Mouse (Mus musculus): ENCODE measurements around the gene Sipa1l1. TPM values are rescaled to one million over a fixed set of nuclear protein-coding genes. Genes with fewer than 3 reads are reported as not detected.
A peak's percentile ranks its signal among the peaks of the same experiment; 100 is the strongest.
"Not testable (repeated sequence)": the region's sequence is repeated elsewhere in the genome, so short reads cannot be mapped to it uniquely, and the experiment has no call there.

Gene Sipa1l1
- polyA plus RNA-seq, 1 experiment from 2014 or later = 33.3 TPM

- Histone ChIP-seq H3K9me3 (replicated peaks) (no peaks in the 10 kb centered on the region), H3K4me1 (no peaks in the 10 kb centered on the region), H3K4me3 (no peak overlapping the region), H3K4me2 (replicated peaks) (no peak overlapping the region), H3K9ac (no peak overlapping the region), H3K27ac (no peak overlapping the region), H3K27me3 (no peaks in the 10 kb centered on the region), H3K36me3 (no peaks in the 10 kb centered on the region)
- no peak for ATAC-seq (ENCODE audit: low FRiP score)
- 93% methylated on average over 16 of the region's 16 CpGs for WGBS
These were observed 10.6 kb upstream of the Sipa1l1 start for GRCm38 (mm10) chr12:82158516-82158915.

GRCm38 (mm10) chr12:82159372-82159771 is 9.7 kb upstream of the Sipa1l1 start:
- Histone ChIP-seq H3K9ac (no peak overlapping the region), H3K27me3 (no peaks in the 10 kb centered on the region), H3K36me3 (no peaks in the 10 kb centered on the region), H3K9me3 (replicated peaks) (no peaks in the 10 kb centered on the region), H3K4me1 (no peaks in the 10 kb centered on the region), H3K27ac (no peak overlapping the region), H3K4me3 (no peak overlapping the region), H3K4me2 (replicated peaks) (no peak overlapping the region)
- 95% methylated on average over 3 of the region's 3 CpGs for WGBS
- ATAC-seq (ENCODE audit: low FRiP score) = no peak

GRCm38 (mm10) chr12:82165651-82166050 is 3.5 kb upstream of the Sipa1l1 start:
- no peak overlapping the region for H3K4me2 ChIP-seq (replicated peaks)
- no peak overlapping the region for H3K9ac ChIP-seq
- 88% methylated on average over 4 of the region's 4 CpGs for WGBS
- H3K36me3 ChIP-seq = no peaks in the 10 kb centered on the region
- H3K4me1 ChIP-seq = peaks cover 12% of the 10 kb centered on the region
- no peak overlapping the region for H3K4me3 ChIP-seq
- no peak overlapping the region for H3K27ac ChIP-seq
- no peaks in the 10 kb centered on the region for H3K27me3 ChIP-seq
- ATAC-seq (ENCODE audit: low FRiP score) = no peak
- no peaks in the 10 kb centered on the region for H3K9me3 ChIP-seq (replicated peaks)

GRCm38 (mm10) chr12:82166101-82166571 is 3.0 kb upstream of the Sipa1l1 start:
- Histone ChIP-seq H3K9me3 (replicated peaks) (no peaks in the 10 kb centered on the region), H3K4me3 (no peak overlapping the region), H3K27ac (no peak overlapping the region), H3K9ac (no peak overlapping the region), H3K4me2 (replicated peaks) (peak overlapping the region; percentile 9), H3K4me1 (peaks cover 17% of the 10 kb centered on the region), H3K27me3 (no peaks in the 10 kb centered on the region), H3K36me3 (no peaks in the 10 kb centered on the region)
- WGBS = 32% methylated on average over 14 of the region's 14 CpGs
- no peak for ATAC-seq (ENCODE audit: low FRiP score)

GRCm38 (mm10) chr12:82169571-82170431 is 681 bp downstream of the Sipa1l1 start:
- H3K4me1 ChIP-seq = peaks cover 36% of the 10 kb centered on the region
- H3K4me2 ChIP-seq (replicated peaks) = peak overlapping the region; percentile 88
- no peaks in the 10 kb centered on the region for H3K36me3 ChIP-seq
- no peaks in the 10 kb centered on the region for H3K9me3 ChIP-seq (replicated peaks)
- H3K9ac ChIP-seq = peak overlapping the region; percentile 95
- H3K27me3 ChIP-seq = no peaks in the 10 kb centered on the region
- peak; percentile 75 for ATAC-seq (ENCODE audit: low FRiP score)
- under 1% methylated on average over 81 of the region's 109 CpGs for WGBS
- H3K27ac ChIP-seq = peak overlapping the region; percentile 94
- peak overlapping the region; percentile 89 for H3K4me3 ChIP-seq

- Histone ChIP-seq H3K9me3 (replicated peaks) (no peaks in the 10 kb centered on the region), H3K36me3 (no peaks in the 10 kb centered on the region), H3K9ac (peak overlapping the region; percentile 95), H3K27me3 (no peaks in the 10 kb centered on the region), H3K4me3 (peak overlapping the region; percentile 89), H3K4me1 (peaks cover 36% of the 10 kb centered on the region), H3K4me2 (replicated peaks) (peak overlapping the region; percentile 88), H3K27ac (peak overlapping the region; percentile 94)
- 4% methylated on average over 29 of the region's 29 CpGs for WGBS
- ATAC-seq (ENCODE audit: low FRiP score) = no peak
These were observed 1.6 kb downstream of the Sipa1l1 start for GRCm38 (mm10) chr12:82170461-82171279.

- Histone ChIP-seq H3K27ac (no peak overlapping the region), H3K4me1 (peaks cover 28% of the 10 kb centered on the region), H3K4me2 (replicated peaks) (peak overlapping the region; percentile 88), H3K9ac (peak overlapping the region; percentile 5; the same call in 1 of the 2 replicates), H3K4me3 (peak overlapping the region; percentile 89), H3K27me3 (no peaks in the 10 kb centered on the region), H3K36me3 (no peaks in the 10 kb centered on the region), H3K9me3 (replicated peaks) (no peaks in the 10 kb centered on the region)
- no peak for ATAC-seq (ENCODE audit: low FRiP score)
- WGBS = 28% methylated on average over 10 of the region's 10 CpGs
These were observed 2.5 kb downstream of the Sipa1l1 start for GRCm38 (mm10) chr12:82171591-82171990.

GRCm38 (mm10) chr12:82173623-82174022 is 4.5 kb downstream of the Sipa1l1 start:
- Histone ChIP-seq H3K27me3 (no peaks in the 10 kb centered on the region), H3K9ac (no peak overlapping the region), H3K36me3 (no peaks in the 10 kb centered on the region), H3K4me2 (replicated peaks) (no peak overlapping the region), H3K4me3 (no peak overlapping the region), H3K27ac (no peak overlapping the region), H3K9me3 (replicated peaks) (no peaks in the 10 kb centered on the region), H3K4me1 (peaks cover 27% of the 10 kb centered on the region)
- WGBS = 93% methylated on average over 1 of the region's 1 CpGs
- ATAC-seq (ENCODE audit: low FRiP score) = no peak

- H3K4me1 ChIP-seq = peaks cover 23% of the 10 kb centered on the region
- H3K4me2 ChIP-seq (replicated peaks) = no peak overlapping the region
- no peaks in the 10 kb centered on the region for H3K36me3 ChIP-seq
- ATAC-seq (ENCODE audit: low FRiP score) = no peak
- H3K4me3 ChIP-seq = no peak overlapping the region
- H3K27ac ChIP-seq = no peak overlapping the region
- H3K27me3 ChIP-seq = no peaks in the 10 kb centered on the region
- no peak overlapping the region for H3K9ac ChIP-seq
- H3K9me3 ChIP-seq (replicated peaks) = no peaks in the 10 kb centered on the region
- WGBS = 84% methylated on average over 3 of the region's 3 CpGs
These were observed 6.6 kb downstream of the Sipa1l1 start for GRCm38 (mm10) chr12:82175709-82176108.

- no peaks in the 10 kb centered on the region for H3K27me3 ChIP-seq
- no peak overlapping the region for H3K9ac ChIP-seq
- H3K36me3 ChIP-seq = 0 out of 2 replicates have a peak, but pooled peaks cover 5% of the 10 kb centered on the region
- peaks cover 8% of the 10 kb centered on the region; the same call in 1 of the 2 replicates for H3K9me3 ChIP-seq (replicated peaks)
- H3K4me1 ChIP-seq = peaks cover 10% of the 10 kb centered on the region; the same call in 1 of the 2 replicates
- WGBS = 83% methylated on average over 4 of the region's 4 CpGs
- no peak overlapping the region for H3K4me3 ChIP-seq
- no peak overlapping the region for H3K27ac ChIP-seq
- ATAC-seq (ENCODE audit: low FRiP score) = no peak
- no peak overlapping the region for H3K4me2 ChIP-seq (replicated peaks)
These were observed 9.5 kb downstream of the Sipa1l1 start for GRCm38 (mm10) chr12:82178636-82179035.

GRCm38 (mm10) chr12:82179626-82180025 is 10.5 kb downstream of the Sipa1l1 start:
- H3K4me3 ChIP-seq = no peak overlapping the region
- 0 out of 2 replicates have a peak, but pooled peaks cover 2% of the 10 kb centered on the region for H3K4me1 ChIP-seq
- WGBS = 96% methylated on average over 4 of the region's 4 CpGs
- no peak overlapping the region for H3K27ac ChIP-seq
- H3K36me3 ChIP-seq = 0 out of 2 replicates have a peak, but pooled peaks cover 5% of the 10 kb centered on the region
- no peak for ATAC-seq (ENCODE audit: low FRiP score)
- H3K9ac ChIP-seq = no peak overlapping the region
- H3K9me3 ChIP-seq (replicated peaks) = peaks cover 9% of the 10 kb centered on the region; the same call in 1 of the 2 replicates
- no peak overlapping the region for H3K4me2 ChIP-seq (replicated peaks)
- no peaks in the 10 kb centered on the region for H3K27me3 ChIP-seq

GRCm38 (mm10) chr12:82186156-82186555 is 17.0 kb downstream of the Sipa1l1 start:
- not testable (repeated sequence) for H3K27me3 ChIP-seq; H3K9ac ChIP-seq; H3K9me3 ChIP-seq (replicated peaks); H3K36me3 ChIP-seq; H3K27ac ChIP-seq; H3K4me2 ChIP-seq (replicated peaks); ATAC-seq (ENCODE audit: low FRiP score); H3K4me3 ChIP-seq
- peaks cover 27% of the 10 kb centered on the region for H3K4me1 ChIP-seq
